Comparison of ENCODE assay signal across 12 mouse cellular contexts in genomic region chr8:75038497-75038896, GRCm38 (mm10). TPM values are rescaled to one million over a fixed set of nuclear protein-coding genes. Genes with fewer than 3 reads are reported as not detected.
DNase-seq lines count a peak whose midpoint lies in the region; ATAC-seq and TF ChIP-seq lines count a peak whose summit lies in the region.
"Had no signal": no experiment of that assay in that cellular context is flagged by ENCODE, and none has a peak within 500 bp of the region (broad histone marks: within the 10 kb centered on the region; RNA-seq: fewer than 3 reads in every experiment).

No protein-coding gene starts in this region.

- H3K4me1 ChIP-seq in lung, embryonic 14.5 days (ENCODE audit: insufficient read depth): no peaks in the 10 kb centered on the region
- 0 out of 2 replicates have a peak, but pooled peaks cover 9% of the 10 kb centered on the region for H3K4me1 ChIP-seq in stomach, embryonic 15.5 days
- no peaks in the 10 kb centered on the region for H3K4me1 ChIP-seq in midbrain, postnatal 0 days (ENCODE audit: insufficient read depth, low read length)
- H3K4me1 ChIP-seq in forebrain, embryonic 15.5 days: peaks cover 7% of the 10 kb centered on the region

- no peak for DNase-seq in lung, embryonic 14.5 days
- DNase-seq in lung, postnatal 10 days: no peak
- peak; percentile 60 to 67 for DNase-seq in heart, adult 18-20 months
- peak; percentile 46 for DNase-seq in heart, postnatal 4 days
- no peak for DNase-seq in midbrain, postnatal 0 days (ENCODE audit: low spot score)
- no peak for DNase-seq in cerebellum, postnatal 36 days

- TF ChIP-seq CTCF in lung, embryonic 14.5 days (IDR thresholded peaks at IDR 0.05; ENCODE audit: low read depth): no peak
- TF ChIP-seq CTCF in midbrain, postnatal 0 days (IDR thresholded peaks at IDR 0.05): no peak

- no peak overlapping the region for H3K4me2 ChIP-seq in lung, embryonic 14.5 days
- no peak overlapping the region for H3K4me2 ChIP-seq in stomach, embryonic 15.5 days
- no peak overlapping the region for H3K4me2 ChIP-seq in midbrain, postnatal 0 days (ENCODE audit: low read depth, low read length, poor library complexity, severe bottlenecking)
- H3K4me2 ChIP-seq in forebrain, embryonic 15.5 days (replicated peaks): no peak overlapping the region
- H3K4me2 ChIP-seq: lung, embryonic 15.5 days had no signal

- no peak overlapping the region for H3K9ac ChIP-seq in lung, embryonic 14.5 days
- no peak overlapping the region for H3K9ac ChIP-seq in stomach, embryonic 15.5 days
- no peak overlapping the region for H3K9ac ChIP-seq in midbrain, postnatal 0 days (replicated peaks; ENCODE audit: low read length, poor library complexity, severe bottlenecking)
- no peak overlapping the region for H3K9ac ChIP-seq in forebrain, embryonic 15.5 days (replicated peaks)
- H3K9ac ChIP-seq: lung, embryonic 15.5 days had no signal

- H3K9me3 ChIP-seq in lung, embryonic 14.5 days (ENCODE audit: low read depth, low read length): no peaks in the 10 kb centered on the region
- H3K9me3 ChIP-seq in stomach, embryonic 15.5 days: no peaks in the 10 kb centered on the region
- no peaks in the 10 kb centered on the region for H3K9me3 ChIP-seq in midbrain, postnatal 0 days (ENCODE audit: low read length)
- no peaks in the 10 kb centered on the region for H3K9me3 ChIP-seq in forebrain, embryonic 15.5 days
- H3K9me3 ChIP-seq: G1E; lung, embryonic 15.5 days had no signal

- no peaks in the 10 kb centered on the region for H3K36me3 ChIP-seq in lung, embryonic 14.5 days (ENCODE audit: insufficient read depth)
- H3K36me3 ChIP-seq in stomach, embryonic 15.5 days: no peaks in the 10 kb centered on the region
- no peaks in the 10 kb centered on the region for H3K36me3 ChIP-seq in midbrain, postnatal 0 days (ENCODE audit: insufficient read depth, low read length)
- no peaks in the 10 kb centered on the region for H3K36me3 ChIP-seq in forebrain, embryonic 15.5 days
- H3K36me3 ChIP-seq: lung, embryonic 15.5 days had no signal

- no peaks in the 10 kb centered on the region for H3K27me3 ChIP-seq in lung, embryonic 14.5 days (ENCODE audit: insufficient read depth, low read length)
- H3K27me3 ChIP-seq in stomach, embryonic 15.5 days (replicated peaks): no peaks in the 10 kb centered on the region
- no peaks in the 10 kb centered on the region for H3K27me3 ChIP-seq in midbrain, postnatal 0 days (ENCODE audit: insufficient read depth, low read length)
- no peaks in the 10 kb centered on the region for H3K27me3 ChIP-seq in forebrain, embryonic 15.5 days
- H3K27me3 ChIP-seq: lung, embryonic 15.5 days had no signal

- H3K27ac ChIP-seq in lung, embryonic 14.5 days (ENCODE audit: low read depth): peak overlapping the region; percentile 19; the same call in 1 of the 2 replicates
- H3K27ac ChIP-seq in stomach, embryonic 15.5 days: 0 out of 2 replicates have a peak overlapping the region, but pooled peaks have one; percentile 37
- H3K27ac ChIP-seq in midbrain, postnatal 0 days (ENCODE audit: low read depth, low read length): no peak overlapping the region
- no peak overlapping the region for H3K27ac ChIP-seq in forebrain, embryonic 15.5 days (replicated peaks)
- H3K27ac ChIP-seq: lung, embryonic 15.5 days had no signal

- no peak for ATAC-seq in lung, embryonic 14.5 days (ENCODE audit: insufficient read depth)
- no peak for ATAC-seq in stomach, embryonic 15.5 days (ENCODE audit: insufficient read depth, low FRiP score, low read depth)
- no peak for ATAC-seq in midbrain, postnatal 0 days (ENCODE audit: low FRiP score)
- ATAC-seq in forebrain, embryonic 15.5 days (replicated peaks): no peak
- ATAC-seq: forebrain, embryonic 16.5 days; inflammation-experienced regulatory T-cells, adult 6 months had no signal

- no peak overlapping the region for H3K4me3 ChIP-seq in lung, embryonic 14.5 days (ENCODE audit: low read depth, low read length)
- H3K4me3 ChIP-seq in stomach, embryonic 15.5 days (replicated peaks): no peak overlapping the region
- no peak overlapping the region for H3K4me3 ChIP-seq in midbrain, postnatal 0 days (ENCODE audit: low read depth, low read length)
- H3K4me3 ChIP-seq in forebrain, embryonic 15.5 days: no peak overlapping the region
- H3K4me3 ChIP-seq: lung, embryonic 15.5 days had no signal

RNA-seq across cellular contexts. Expression of gene Tom1, which starts 5.0 kb away (rescaled TPM):
- polyA plus RNA-seq in lung, embryonic 14.5 days (2014; fragmentation: Nextera tagmentation; extraction: Ambion mirVana): 18.7 and 20.8 TPM in 2 replicates
- total RNA-seq in heart, adult 18-20 months (2021): 10 to 100 TPM; 57.9 to 63.7 TPM
- total RNA-seq in heart, postnatal 4 days (2021): 10 to 100 TPM; 70.7 to 73.3 TPM
- polyA plus RNA-seq in stomach, embryonic 15.5 days (2015; fragmentation: Nextera tagmentation; extraction: Ambion mirVana): 23.5 and 28.4 TPM in 2 replicates
- total RNA-seq in midbrain, postnatal 0 days (2014; rRNA removed): 43.8 and 48.7 TPM in 2 replicates
- polyA plus RNA-seq in midbrain, postnatal 0 days (2015; fragmentation: Nextera tagmentation; extraction: Ambion mirVana): 47.1 and 48.2 TPM in 2 replicates
- polyA plus RNA-seq in forebrain, embryonic 15.5 days (2015; fragmentation: Nextera tagmentation; extraction: Ambion mirVana): 14.4 and 20.7 TPM in 2 replicates

RNA-seq across cellular contexts. Expression of gene Hmgxb4, which starts 45.3 kb away (rescaled TPM):
- 52.0 and 54.6 TPM in 2 replicates for polyA plus RNA-seq in lung, embryonic 14.5 days (2014; fragmentation: Nextera tagmentation; extraction: Ambion mirVana)
- total RNA-seq in heart, adult 18-20 months (2021): 10 to 100 TPM; 10.1 to 10.6 TPM
- total RNA-seq in heart, postnatal 4 days (2021): 10 to 100 TPM; 23.0 to 26.4 TPM
- polyA plus RNA-seq in stomach, embryonic 15.5 days (2015; fragmentation: Nextera tagmentation; extraction: Ambion mirVana): 26.0 and 29.2 TPM in 2 replicates
- 48.5 and 60.1 TPM in 2 replicates for total RNA-seq in midbrain, postnatal 0 days (2014; rRNA removed)
- polyA plus RNA-seq in midbrain, postnatal 0 days (2015; fragmentation: Nextera tagmentation; extraction: Ambion mirVana): 27.6 and 29.6 TPM in 2 replicates
- polyA plus RNA-seq in forebrain, embryonic 15.5 days (2015; fragmentation: Nextera tagmentation; extraction: Ambion mirVana): 46.2 and 49.1 TPM in 2 replicates

RNA-seq across cellular contexts. Expression of gene Hmox1, which starts 54.9 kb away (rescaled TPM):
- 24.6 and 26.3 TPM in 2 replicates for polyA plus RNA-seq in lung, embryonic 14.5 days (2014; fragmentation: Nextera tagmentation; extraction: Ambion mirVana)
- total RNA-seq in heart, adult 18-20 months (2021): 10 to 100 TPM; 10.3 to 17.5 TPM
- 10 to 100 TPM; 15.0 to 16.6 TPM for total RNA-seq in heart, postnatal 4 days (2021)
- polyA plus RNA-seq in stomach, embryonic 15.5 days (2015; fragmentation: Nextera tagmentation; extraction: Ambion mirVana): 25.0 and 29.0 TPM in 2 replicates
- total RNA-seq in midbrain, postnatal 0 days (2014; rRNA removed): 10.1 and 12.9 TPM in 2 replicates
- polyA plus RNA-seq in midbrain, postnatal 0 days (2015; fragmentation: Nextera tagmentation; extraction: Ambion mirVana): 13.2 and 15.1 TPM in 2 replicates
- polyA plus RNA-seq in forebrain, embryonic 15.5 days (2015; fragmentation: Nextera tagmentation; extraction: Ambion mirVana): 8.4 and 9.1 TPM in 2 replicates

Comparison
In these comparisons a context has a peak if more than half of its experiments do, and no peak if none do; other contexts are left out.
1. DNase-seq: peak in heart, adult 18-20 months (2 of 2) and heart, postnatal 4 days (single experiment); none in lung, embryonic 14.5 days (single experiment), lung, postnatal 10 days (single experiment), midbrain, postnatal 0 days (single experiment) and cerebellum, postnatal 36 days (0 of 2).
2. H3K27ac ChIP-seq: peak in lung, embryonic 14.5 days (single experiment) and stomach, embryonic 15.5 days (single experiment); none in midbrain, postnatal 0 days (single experiment) and forebrain, embryonic 15.5 days (single experiment).